Mouse (Mus musculus) spleen, adult 2 months (tissue): Measurements from ENCODE around the gene Ak2.

Experiments used
- CTCF ChIP-seq: fragments of 200-500 bp; IDR thresholded peaks from 2 replicates; pipeline ENCODE4 v1.5.1; 2011; ENCODE audit warnings: mild to moderate bottlenecking, inconsistent platforms; ENCODE audit not compliant: insufficient read depth, insufficient read length, insufficient replicate concordance; ENCODE audit errors: extremely low read depth
- POLR2A ChIP-seq: fragments of 200-500 bp; IDR thresholded peaks from 2 replicates; pipeline ENCODE4 v1.6.1; 2011; ENCODE audit warnings: low read depth, low read length, inconsistent platforms

DNA sequence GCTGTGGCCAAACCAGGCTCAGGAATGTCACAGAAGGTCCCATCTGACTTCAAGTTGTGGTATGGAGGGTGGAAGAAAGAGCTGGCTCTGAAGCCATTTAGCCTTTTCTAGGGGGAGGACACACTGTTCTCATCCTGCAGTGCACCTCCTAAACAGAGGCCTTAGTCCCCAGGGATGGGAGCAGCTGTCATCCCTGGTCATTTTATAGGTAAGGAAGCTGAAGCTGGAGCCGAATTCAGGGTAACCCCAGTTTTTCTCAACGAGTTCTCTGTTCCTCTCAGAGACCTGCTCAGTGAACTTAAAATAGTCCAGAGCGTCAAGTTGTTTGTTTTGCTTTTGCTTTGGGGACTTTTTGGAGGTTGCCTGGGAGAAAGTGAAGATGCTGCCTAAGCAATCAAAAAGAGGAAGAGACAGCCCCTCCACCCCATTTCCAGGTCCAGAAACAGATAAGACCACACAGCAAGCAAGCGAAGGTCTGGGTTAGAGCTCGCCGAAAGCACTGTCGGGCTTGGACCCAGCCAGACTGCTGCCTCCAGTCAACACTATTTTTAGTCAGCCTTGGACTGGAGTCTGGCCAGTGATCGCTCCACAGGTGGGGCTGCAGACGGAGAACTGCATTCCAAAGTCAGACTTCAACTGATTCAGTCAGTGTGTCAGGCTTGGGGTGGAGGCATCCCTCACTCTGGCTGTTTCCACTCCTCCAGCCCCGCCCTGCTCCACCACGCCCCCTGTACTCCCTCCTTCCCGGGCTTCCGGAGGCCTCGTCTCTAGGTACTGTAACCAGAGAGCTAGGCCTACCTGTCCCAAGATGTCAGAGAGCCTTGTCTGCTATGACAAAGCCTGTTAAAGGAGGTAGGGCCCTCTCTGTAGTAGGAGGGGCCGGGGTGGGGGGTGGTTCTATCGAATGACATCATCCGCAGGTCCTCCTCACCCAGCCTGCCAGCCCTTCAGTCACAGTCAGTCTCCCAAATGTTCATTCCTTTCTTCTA lies 41.5 kb downstream of the Ak2 start:
- TF ChIP-seq CTCF (no peak), POLR2A (no peak)
